Mouse (Mus musculus): ENCODE measurements around the gene Pgam1.
A peak's percentile ranks its signal among the peaks of the same experiment; 100 is the strongest.
"Not testable (repeated sequence)": the region's sequence is repeated elsewhere in the genome, so short reads cannot be mapped to it uniquely, and the experiment has no call there.

Gene Pgam1

DNA sequence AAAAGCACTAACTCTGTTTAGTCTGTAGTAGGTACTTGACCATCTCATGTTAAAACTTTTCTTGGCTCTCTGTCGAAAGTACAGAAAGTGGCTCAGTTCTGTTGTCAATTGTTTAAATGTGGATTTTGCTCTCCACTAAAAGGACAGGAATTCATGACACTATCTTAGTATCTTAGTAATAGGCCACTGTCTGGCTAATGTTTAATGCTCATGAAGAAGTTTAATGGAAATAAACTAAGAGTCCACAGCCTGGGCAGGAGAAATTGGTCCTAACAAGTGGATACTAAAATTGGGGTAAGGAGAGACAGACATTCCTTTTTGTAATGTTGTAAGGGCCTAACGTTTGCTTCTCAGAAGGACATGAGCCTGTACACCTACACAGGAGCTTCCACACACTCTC lies 1.3 kb upstream of the Pgam1 start:
- DNase-seq (ENCODE audit: low read depth, low spot score) = no peak

DNA sequence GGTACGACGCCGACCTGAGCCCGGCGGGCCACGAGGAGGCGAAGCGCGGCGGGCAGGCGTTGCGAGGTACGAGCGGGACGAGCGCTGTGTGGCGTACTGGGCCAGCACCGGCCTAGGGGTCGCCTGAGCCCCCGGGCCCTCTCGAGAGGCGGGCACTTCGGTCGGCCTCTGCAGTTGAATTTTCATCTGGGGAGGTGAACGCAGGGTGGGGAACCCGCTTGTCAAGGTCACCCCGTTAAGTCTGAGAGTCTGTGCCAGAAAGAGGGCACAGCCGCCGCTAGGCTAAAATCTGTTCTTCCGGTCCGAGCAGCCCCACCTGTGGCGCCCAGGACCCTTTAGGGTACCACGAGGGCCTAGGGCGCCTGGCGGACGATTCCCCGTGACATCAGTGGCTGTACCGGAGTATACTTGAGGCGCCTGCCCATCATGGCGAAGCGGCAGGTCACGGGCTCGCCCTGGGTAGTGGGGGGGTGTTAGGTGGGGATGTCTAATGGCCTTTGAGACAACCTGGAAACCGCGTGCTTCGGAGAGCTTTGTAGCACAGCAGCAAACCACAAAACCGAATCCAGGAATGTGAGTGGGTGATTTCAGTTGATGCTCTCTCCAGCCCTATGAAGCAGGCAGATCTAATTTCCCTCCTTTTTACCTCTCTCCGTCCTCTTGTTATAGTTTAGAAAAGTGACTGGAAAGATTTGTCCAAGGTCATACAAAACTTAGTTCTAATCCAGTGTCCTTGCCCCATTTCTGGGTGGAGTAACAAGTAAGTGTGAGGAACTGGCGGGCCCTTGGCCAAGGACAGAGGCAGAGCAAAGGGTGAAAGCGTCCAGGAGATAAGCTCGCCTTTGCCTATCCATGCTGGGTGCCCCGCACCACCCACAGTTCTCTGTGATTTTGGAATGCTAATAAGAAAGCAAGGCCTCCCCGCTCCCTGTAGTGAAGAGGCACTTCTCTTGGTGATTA lies 678 bp downstream of the Pgam1 start:
- DNase-seq (ENCODE audit: low read depth, low spot score) = no peak

DNA sequence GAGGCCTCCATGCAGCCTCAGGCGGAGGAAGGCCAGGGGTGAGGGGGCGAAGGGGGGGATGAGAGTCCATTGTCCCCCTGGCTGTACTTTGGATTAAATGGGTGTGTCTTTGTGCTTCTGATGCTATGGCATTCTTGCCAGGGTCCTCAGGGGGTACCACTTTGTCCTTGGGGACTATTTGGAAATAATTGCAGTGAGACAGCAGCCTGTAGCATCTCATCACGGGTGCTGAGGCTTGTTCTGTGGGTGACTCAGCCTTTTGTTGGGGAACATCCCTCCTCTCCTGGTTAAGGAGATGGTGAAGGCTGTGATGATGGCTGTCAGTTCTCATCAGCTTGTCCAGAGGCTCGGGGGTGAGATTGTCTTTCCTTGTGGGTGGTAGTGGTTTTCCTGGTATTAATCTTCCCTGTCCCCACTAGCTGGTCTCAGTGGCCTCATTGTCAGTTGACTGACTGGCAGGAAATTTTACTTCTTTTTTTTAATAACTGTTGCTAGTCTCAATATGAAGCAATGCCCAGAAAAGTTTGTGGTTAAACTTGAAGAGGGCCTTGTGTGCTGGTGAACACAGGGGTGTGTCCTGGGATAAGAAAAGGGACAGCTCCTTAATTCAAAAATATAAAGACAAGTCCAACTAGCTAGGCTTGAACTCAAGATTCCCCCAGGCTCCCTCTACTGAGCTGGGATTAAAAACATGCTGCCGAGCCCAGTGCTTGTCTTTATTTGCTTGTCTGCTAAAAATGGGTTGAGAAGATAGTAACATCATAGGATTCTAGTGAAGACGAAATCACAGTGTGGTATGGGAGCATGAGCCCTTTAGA lies 2.3 kb downstream of the Pgam1 start:
- DNase-seq (ENCODE audit: low read depth, low spot score) = no peak

DNA sequence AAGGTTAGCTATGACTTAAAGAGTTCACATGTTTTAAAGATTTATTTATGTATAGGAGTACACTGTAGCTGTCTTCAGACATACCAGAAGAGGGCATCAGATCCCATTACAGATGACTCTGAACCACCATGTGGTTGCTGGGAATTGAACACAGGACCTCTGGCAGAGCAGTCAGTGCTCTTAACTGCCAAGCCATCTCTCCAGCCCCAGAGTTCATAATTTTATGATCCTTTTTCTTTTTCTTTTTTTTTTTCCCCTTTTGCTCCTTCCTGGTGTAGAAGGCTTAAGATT lies 2.8 kb downstream of the Pgam1 start:
- not testable (repeated sequence) for DNase-seq (ENCODE audit: low read depth, low spot score)

DNA sequence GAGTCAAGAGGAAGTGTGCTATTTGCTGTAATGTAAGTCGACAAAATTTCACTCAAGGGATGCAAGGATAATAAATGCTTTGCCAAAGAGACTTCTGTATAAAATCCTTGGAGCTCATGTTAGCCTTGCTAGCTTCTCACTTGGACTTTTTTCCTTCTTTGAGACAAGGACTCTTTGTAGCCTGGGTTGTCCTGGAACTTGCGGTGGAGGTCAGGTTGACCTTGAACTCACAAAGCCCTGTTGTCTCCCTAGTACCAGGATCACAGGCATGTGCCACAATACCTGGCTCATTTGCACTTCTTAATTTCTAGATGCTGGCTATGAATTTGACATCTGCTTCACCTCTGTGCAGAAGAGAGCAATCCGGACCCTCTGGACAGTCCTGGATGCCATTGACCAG lies 3.6 kb downstream of the Pgam1 start:
- DNase-seq (ENCODE audit: low read depth, low spot score) = no peak

DNA sequence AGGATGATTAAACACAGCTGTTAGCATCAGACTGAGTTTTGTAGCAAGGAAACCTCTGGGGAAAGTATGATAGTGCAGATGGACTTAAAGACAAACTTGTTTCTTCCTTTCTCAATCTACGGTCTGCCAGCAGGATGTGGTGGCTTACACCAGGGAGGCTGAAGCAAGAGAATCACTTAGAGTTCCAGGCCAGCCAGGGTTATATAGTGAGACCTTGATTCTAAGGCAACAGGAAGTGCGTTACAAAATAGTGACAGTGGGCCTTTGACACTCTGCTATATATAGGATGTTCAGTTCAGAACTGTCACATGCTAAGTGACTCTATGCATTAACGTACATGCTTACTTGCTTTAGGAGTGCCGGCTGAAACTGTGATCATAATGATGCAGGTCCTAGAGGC lies 5.1 kb downstream of the Pgam1 start:
- DNase-seq (ENCODE audit: low read depth, low spot score) = no peak

DNA sequence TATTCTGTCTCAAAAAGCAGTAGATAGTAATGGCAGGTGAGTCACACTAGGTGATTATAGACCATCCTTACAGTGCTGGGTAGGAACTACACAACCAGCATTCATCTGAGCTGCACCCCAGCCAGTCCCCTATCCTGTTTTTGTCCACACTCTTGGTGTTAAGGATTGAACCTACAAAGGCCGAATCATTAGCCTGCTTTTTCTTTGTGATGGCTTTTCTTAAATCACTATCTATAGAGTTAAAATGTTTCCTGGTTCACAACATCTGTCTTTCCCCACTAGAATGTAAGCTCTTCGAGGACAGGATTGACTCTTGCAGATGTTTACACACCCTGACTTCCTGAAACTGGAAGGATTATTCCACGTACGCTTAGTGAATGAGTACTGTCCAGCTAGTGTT lies 7.7 kb downstream of the Pgam1 start:
- no peak for DNase-seq (ENCODE audit: low read depth, low spot score)

DNA sequence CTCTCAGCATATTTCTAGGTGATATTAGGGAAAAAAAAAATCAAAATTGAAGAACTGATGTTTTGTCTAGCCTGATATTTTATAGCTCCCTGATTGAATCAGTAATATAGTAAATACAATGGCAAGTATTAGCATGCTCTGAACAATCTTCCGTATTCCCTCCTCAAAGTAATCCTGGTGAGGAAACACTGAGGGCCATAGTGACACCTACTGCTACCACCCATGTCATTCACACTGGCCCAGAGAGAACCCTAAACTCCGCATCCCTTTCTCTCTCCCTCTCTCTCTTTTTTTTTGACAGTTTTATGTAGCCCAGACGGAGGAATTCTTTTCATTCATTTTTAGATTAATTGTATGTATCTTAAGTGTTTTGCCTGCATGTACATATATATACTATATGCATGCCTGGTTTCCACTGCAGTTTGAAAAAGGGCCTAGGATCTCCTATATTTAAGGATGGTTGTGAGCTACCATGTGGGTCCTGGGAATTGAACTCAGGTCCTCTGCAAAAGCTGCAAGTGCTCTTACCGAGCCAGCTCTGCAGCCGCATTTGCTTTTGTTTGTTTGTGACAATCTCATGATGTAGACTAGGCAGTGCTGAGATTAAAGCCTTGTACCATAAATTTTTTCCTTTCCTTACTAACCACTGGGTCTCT lies 8.8 kb downstream of the Pgam1 start:
- DNase-seq (ENCODE audit: low read depth, low spot score) = no peak

DNA sequence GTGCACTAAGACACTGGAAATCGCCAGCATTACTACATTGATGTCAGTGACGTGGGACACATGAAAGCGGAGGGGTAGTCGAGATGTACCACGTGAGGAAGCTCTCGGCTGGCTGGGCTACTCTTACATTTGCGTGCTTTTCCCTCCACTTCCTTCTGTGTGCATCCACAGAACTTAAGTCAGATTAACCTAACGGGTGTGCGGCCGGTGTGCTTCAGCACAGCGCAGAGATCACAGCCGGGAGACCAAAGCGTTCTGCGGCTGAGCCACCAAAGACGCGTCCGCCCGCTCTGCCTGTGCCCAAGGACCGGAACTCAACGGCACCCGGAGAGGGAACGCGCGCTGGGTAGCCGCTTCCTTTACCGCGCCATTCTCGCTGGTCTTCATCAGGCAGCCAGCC lies 21.0 kb downstream of the Pgam1 start:
- no peak for DNase-seq (ENCODE audit: low read depth, low spot score)

DNA sequence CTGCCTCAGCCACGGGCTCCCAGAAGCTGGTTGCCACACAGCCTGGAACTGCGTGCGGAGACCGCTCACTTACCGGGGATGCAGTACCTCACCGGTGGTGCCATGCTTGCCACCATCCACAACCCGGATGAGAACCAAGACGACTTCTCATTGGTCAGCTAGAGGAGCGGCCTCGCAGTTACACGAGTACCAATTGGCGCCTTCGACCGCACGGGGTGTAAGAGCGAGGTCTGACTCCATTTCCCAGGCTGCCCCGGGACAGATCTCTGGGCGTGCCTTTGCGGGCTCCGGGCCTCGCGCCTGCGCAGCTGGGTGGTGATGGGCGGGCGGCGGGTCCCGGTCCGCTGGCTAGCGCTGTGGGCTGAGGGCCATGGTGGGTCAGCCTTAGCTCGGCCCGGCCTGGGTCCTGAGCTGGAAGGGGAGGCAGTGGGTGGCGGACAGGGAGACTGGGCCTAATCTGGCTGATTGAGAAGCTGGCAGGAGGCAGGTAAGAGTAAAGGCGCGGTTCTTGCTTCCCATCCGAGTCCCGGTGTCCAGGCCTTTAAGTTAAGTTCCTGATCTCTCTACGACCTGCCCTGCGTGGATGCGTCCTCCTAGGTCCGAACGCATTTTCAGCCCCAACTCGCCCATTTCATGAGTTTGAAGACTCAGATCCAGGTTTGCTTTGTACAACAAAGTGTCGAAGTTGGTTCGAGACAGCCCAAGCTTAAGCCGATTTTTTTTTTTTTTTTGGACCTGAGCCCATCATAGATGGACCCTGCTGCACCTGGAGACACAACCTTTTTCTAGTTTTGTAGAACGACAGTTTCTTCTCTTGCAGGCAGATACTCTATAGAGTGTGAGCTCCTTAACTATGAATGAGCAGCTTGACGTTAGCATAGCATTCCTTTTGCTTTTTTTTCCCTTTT lies 21.7 kb downstream of the Pgam1 start, which contains the start of the genes Exosc1 and Zdhhc16:
TSS of gene Exosc1 (minus strand) at position 245 of the 908 bp plus-strand sequence.
TSS of gene Zdhhc16 (plus strand) at position 302 of the 908 bp plus-strand sequence.
- peak; percentile 98 for DNase-seq (ENCODE audit: low read depth, low spot score)

DNA sequence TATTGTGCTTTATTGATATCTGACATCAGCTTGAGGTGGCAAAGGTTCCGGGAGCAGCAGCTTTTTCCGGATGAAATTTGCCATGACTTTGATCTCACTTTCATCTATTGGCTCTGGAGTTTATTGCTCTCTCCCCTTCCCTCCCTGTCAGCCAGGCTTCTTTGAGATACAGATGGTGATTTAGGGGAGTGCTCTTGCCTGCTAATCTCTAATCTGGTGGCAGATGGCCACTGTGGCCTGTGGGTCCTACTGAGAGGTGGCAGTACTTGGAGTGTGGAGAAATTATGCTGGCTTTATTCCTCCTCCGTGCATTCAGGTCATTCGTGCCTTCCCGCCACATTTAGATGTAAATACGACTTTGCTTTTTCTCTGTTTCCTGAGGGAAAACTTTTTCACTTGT lies 22.4 kb downstream of the Pgam1 start:
- DNase-seq (ENCODE audit: low read depth, low spot score) = no peak

DNA sequence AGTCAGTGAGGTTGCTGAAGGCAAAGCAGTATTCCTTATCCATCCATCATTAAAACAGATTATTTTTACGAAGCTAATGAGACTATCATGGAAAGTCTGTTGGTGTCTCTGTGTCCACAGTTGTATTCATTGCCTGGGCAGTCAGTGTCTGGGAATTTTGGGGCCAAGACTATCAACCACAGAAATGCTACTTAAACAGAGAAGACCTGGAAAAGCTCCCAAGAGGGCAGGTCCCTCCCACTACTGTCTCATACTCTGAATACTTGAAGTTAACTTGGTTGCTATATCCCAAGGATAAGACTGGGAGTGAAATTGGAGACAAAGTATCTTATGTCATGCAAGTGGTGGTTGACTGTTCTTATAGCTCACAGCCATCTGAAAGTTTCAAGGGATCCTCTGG lies 24.2 kb downstream of the Pgam1 start:
- DNase-seq (ENCODE audit: low read depth, low spot score) = no peak

DNA sequence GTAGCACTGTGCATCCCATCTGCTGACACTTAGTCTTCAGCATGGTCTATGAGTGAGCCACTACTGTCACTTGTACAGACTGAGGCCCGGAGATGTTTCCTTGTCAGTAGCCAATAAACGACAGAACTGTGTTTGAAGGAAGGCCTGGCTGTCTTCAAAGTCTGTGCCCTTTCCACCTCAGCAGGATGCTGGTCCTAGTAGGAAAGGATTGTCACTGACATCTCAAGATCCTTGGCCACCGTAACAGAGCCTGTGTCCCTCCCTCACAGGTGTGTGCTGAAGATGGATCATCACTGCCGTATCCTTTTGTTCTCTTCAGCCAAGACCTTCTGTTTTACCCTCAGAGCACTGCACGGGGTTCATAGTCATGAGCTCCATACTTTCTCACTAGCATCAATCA lies 26.8 kb downstream of the Pgam1 start:
- DNase-seq (ENCODE audit: low read depth, low spot score) = no peak

DNA sequence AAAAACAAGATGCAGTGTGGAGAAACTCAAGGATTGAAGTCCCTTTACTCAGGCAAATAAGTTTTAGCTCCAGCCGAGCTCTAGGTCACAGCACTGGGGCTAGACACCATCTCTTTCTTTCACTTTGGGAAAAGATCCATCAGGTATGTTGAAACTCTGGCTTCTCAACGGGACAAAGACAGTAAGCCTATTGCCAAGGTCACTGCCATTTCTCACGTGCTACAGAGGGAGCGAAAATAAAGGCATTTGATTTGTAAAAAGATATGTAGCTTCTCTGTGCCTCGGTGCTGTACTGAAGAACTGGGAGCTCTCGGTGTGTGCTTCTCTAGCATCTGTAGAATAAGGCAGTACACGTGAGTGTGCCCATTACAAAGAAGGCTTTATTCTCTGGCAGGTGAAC lies 32.1 kb downstream of the Pgam1 start:
- no peak for DNase-seq (ENCODE audit: low read depth, low spot score)

DNA sequence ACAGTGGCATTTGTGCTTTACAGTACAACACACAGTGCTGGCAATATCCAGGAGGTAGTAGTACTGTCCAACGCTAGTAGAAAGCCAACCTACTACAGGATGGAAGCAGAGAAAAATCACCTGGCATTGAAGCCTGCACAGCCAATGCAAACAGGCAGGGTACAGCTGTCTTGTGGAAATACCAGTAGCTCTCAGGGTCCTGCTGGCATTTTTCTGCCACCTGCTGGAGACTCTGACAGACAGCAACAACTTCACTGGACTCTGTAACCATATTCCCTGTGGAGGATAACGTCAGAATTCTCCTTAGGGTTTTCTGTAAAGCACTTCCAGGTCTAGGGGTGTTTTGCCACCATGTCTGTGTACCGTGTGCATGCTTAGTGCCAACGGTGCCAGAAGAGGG lies 40.6 kb downstream of the Pgam1 start:
- no peak for DNase-seq (ENCODE audit: low read depth, low spot score)

DNA sequence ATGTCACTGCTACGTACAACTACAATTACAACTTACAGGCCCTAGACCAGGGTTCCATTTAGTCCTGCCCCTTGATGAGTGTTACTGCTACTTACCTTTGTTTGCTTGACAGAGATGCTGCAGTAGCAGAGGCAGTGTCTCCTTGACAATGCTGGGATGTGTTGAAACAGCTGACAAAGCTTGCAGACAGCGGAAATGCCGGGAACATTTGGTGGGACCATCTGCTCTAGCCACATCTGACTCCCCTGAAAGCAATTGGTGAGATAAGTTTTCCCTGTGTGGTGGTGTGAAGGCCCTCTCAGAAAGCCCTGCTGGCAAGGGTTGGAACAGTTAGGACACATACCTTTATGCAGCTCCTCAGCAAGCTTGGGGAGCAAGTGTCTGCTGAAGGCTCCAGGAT lies 41.9 kb downstream of the Pgam1 start:
- no peak for DNase-seq (ENCODE audit: low read depth, low spot score)

All from brain, embryonic 18.5 days (tissue).